Mouse (Mus musculus): Measurements from ENCODE around the gene Tanc1. TPM values are rescaled to one million over a fixed set of nuclear protein-coding genes. Genes with fewer than 3 reads are reported as not detected.

Gene Tanc1
- polyA plus RNA-seq, 1 experiment from 2014 or later, result 24.8 TPM

DNA sequence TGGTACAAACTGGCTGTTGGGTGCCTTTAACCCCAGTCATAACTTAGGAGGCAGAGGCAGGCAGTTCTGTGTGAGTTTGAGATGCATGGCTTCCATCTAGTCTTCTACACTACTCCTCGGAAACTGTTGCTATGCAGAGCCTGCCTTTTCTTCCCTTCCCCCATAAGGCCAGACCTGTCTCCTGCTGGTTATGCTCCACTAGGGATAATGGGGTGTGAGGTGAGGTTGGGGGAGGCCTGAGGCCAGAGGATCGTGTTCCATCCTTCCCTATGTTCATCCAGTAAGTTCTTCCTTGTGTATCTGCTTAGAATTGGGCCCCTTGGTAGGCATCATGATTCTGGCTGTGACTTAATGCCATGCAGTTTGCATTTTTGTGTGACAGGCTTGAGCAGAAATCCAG, 193.8 kb downstream of the Tanc1 start:
- Histone ChIP-seq H3K9ac (ENCODE audit: low read length) (no peak overlapping the region), H3K27me3 (replicated peaks; ENCODE audit: control insufficient read depth, insufficient read depth, low read length) (no peaks in the 10 kb centered on the region), H3K4me2 (ENCODE audit: low read length) (no peak overlapping the region), H3K4me1 (replicated peaks; ENCODE audit: control insufficient read depth, insufficient read depth, low read length) (no peaks in the 10 kb centered on the region), H3K4me3 (ENCODE audit: low read depth, low read length) (no peak overlapping the region), H3K27ac (ENCODE audit: low read depth) (no peak overlapping the region), H3K36me3 (ENCODE audit: control insufficient read depth, insufficient read depth, low read length) (peaks cover 57% of the 10 kb centered on the region), H3K9me3 (ENCODE audit: control insufficient read depth, low read length) (no peaks in the 10 kb centered on the region)
- ATAC-seq (replicated peaks; ENCODE audit: low FRiP score, low TSS enrichment, low read depth), result no peak
- WGBS, result 59% methylated on average over 2 of the region's 2 CpGs
- DNase-seq (ENCODE audit: low spot score), result no peak

DNA sequence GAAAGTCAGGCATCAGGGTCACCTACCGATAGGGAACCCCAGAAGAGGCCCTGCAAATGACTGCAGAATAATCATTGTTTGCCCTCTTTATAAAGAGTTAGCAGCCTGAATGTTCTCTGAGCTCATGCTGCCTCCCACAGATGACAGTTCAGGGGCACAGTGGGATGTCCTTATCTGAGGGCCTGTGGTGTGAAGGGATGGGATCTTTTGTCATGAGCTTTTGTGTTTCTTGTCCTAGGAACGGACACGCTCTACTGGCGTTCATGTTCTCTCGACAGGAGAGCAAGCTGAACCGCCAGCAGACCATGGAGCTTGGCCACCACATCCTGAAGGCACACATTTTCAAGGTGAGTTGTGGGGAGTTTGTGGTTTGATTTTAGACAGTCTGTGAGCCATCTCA, 194.2 kb downstream of the Tanc1 start:
- 80% methylated on average over 6 of the region's 6 CpGs for whole genome bisulfite sequencing
- H3K9ac ChIP-seq (ENCODE audit: low read length), result no peak overlapping the region
- H3K9me3 ChIP-seq (ENCODE audit: control insufficient read depth, low read length), result no peaks in the 10 kb centered on the region
- H3K4me3 ChIP-seq (ENCODE audit: low read depth, low read length), result no peak overlapping the region
- no peak overlapping the region for H3K27ac ChIP-seq (ENCODE audit: low read depth)
- H3K4me1 ChIP-seq (replicated peaks; ENCODE audit: control insufficient read depth, insufficient read depth, low read length), result no peaks in the 10 kb centered on the region
- no peak overlapping the region for H3K4me2 ChIP-seq (ENCODE audit: low read length)
- no peak for ATAC-seq (replicated peaks; ENCODE audit: low FRiP score, low TSS enrichment, low read depth)
- H3K36me3 ChIP-seq (ENCODE audit: control insufficient read depth, insufficient read depth, low read length), result peaks cover 57% of the 10 kb centered on the region
- H3K27me3 ChIP-seq (replicated peaks; ENCODE audit: control insufficient read depth, insufficient read depth, low read length), result no peaks in the 10 kb centered on the region
- DNase-seq (ENCODE audit: low spot score), result no peak

DNA sequence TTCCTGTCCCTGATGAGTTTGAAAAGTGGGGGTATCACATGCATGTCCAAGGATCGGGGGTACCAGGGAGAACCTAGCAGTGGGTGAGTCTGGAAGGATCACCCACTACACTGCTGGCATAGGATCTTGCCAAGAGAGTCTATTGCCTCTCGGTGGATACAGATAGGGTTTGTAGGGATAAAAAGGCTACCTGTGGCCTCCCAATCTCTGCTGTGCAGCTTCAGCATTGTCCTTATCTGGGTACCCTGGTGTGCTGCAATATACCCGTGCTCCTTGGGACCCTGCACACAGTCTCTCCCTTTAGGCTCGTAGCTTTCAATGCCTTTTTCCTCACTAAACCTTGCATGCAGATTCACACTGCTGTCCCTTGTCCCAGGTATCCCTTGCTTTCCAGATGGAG, 196.8 kb downstream of the Tanc1 start:
- peaks cover 51% of the 10 kb centered on the region for H3K36me3 ChIP-seq (ENCODE audit: control insufficient read depth, insufficient read depth, low read length)

DNA sequence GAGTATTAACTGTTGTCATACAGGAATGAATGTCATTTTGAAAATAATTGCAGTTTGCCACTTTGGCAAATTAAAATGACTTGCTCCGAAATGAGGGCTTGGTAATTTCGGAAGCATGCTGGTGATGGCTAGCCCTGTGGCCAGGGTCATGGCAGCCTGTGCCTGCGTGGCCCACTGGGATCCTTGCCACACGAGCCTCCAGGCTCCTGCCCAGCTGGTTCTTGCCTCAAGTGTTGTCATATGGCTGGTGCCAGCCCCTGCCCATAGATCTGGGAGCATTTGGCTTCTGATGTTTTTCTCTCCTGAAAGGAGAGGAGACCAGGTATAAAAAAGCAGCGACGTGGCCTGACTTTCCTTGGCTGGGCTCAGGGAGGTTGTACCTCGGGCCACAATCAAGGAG, 198.2 kb downstream of the Tanc1 start:
- Histone ChIP-seq H3K9ac (ENCODE audit: low read length) (no peak overlapping the region), H3K36me3 (ENCODE audit: control insufficient read depth, insufficient read depth, low read length) (peaks cover 48% of the 10 kb centered on the region), H3K9me3 (ENCODE audit: control insufficient read depth, low read length) (no peaks in the 10 kb centered on the region), H3K27ac (ENCODE audit: low read depth) (no peak overlapping the region), H3K4me1 (replicated peaks; ENCODE audit: control insufficient read depth, insufficient read depth, low read length) (no peaks in the 10 kb centered on the region), H3K27me3 (replicated peaks; ENCODE audit: control insufficient read depth, insufficient read depth, low read length) (no peaks in the 10 kb centered on the region), H3K4me2 (ENCODE audit: low read length) (no peak overlapping the region), H3K4me3 (ENCODE audit: low read depth, low read length) (no peak overlapping the region)
- no peak for DNase-seq (ENCODE audit: low spot score)
- no peak for ATAC-seq (replicated peaks; ENCODE audit: low FRiP score, low TSS enrichment, low read depth)
- 86% methylated on average over 7 of the region's 7 CpGs for WGBS

More for the DNA sequence above, 196.8 kb downstream of the Tanc1 start:
- Histone ChIP-seq H3K27me3 (replicated peaks; ENCODE audit: control insufficient read depth, insufficient read depth, low read length) (no peaks in the 10 kb centered on the region), H3K4me2 (ENCODE audit: low read length) (no peak overlapping the region), H3K4me3 (ENCODE audit: low read depth, low read length) (no peak overlapping the region), H3K4me1 (replicated peaks; ENCODE audit: control insufficient read depth, insufficient read depth, low read length) (no peaks in the 10 kb centered on the region), H3K27ac (ENCODE audit: low read depth) (no peak overlapping the region), H3K9me3 (ENCODE audit: control insufficient read depth, low read length) (no peaks in the 10 kb centered on the region), H3K9ac (ENCODE audit: low read length) (no peak overlapping the region)
- DNase-seq (ENCODE audit: low spot score), result no peak
- 84% methylated on average over 4 of the region's 4 CpGs for WGBS
- ATAC-seq (replicated peaks; ENCODE audit: low FRiP score, low TSS enrichment, low read depth), result no peak

DNA sequence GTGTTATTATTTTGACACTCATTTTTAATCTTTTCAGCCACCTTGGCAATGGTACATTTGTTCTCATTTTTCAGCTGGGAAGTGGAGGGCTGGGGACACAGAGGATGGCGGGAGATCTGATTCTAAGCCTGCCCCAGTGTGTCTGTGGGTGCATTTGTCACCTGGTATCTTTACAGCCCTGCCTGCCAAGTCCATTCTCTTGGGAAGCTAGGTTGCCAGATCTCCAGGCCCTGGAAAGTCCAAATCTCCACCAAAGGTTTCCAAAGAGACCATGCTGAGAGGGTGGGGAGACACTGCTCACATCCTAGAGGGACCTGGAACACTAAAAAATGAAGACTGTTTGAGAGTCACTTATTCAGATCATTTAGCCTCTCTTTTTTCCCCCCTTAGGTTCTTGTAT, 199.4 kb downstream of the Tanc1 start:
- Histone ChIP-seq H3K4me3 (ENCODE audit: low read depth, low read length) (no peak overlapping the region), H3K4me1 (replicated peaks; ENCODE audit: control insufficient read depth, insufficient read depth, low read length) (no peaks in the 10 kb centered on the region), H3K4me2 (ENCODE audit: low read length) (no peak overlapping the region), H3K9me3 (ENCODE audit: control insufficient read depth, low read length) (no peaks in the 10 kb centered on the region), H3K27ac (ENCODE audit: low read depth) (no peak overlapping the region), H3K36me3 (ENCODE audit: control insufficient read depth, insufficient read depth, low read length) (peaks cover 57% of the 10 kb centered on the region), H3K27me3 (replicated peaks; ENCODE audit: control insufficient read depth, insufficient read depth, low read length) (no peaks in the 10 kb centered on the region), H3K9ac (ENCODE audit: low read length) (no peak overlapping the region)
- WGBS, result 59% methylated on average over 1 of the region's 1 CpGs
- ATAC-seq (replicated peaks; ENCODE audit: low FRiP score, low TSS enrichment, low read depth), result no peak
- DNase-seq (ENCODE audit: low spot score), result no peak

DNA sequence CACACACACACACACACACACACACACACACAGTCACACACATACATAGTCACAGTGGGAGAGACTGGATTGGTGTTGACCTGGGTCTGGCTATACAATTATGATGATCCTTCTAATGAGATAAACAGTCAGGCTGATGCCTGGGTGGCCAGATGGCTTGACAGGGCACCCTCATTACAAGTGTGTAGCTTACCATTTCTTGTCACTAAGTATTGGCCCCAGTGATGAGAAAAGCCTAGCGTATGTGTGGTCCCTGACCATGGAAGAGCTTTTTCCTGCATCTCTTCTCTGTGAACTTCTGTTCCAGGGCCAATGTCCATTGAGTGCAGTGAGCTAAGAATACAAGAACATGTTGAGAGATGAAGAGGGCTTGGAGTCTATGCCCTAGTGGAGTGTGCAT, 200.8 kb downstream of the Tanc1 start:
- no peak overlapping the region for H3K27ac ChIP-seq (ENCODE audit: low read depth)
- H3K4me2 ChIP-seq (ENCODE audit: low read length), result no peak overlapping the region
- H3K27me3 ChIP-seq (replicated peaks; ENCODE audit: control insufficient read depth, insufficient read depth, low read length), result no peaks in the 10 kb centered on the region
- WGBS, result 92% methylated on average over 1 of the region's 1 CpGs
- peaks cover 55% of the 10 kb centered on the region for H3K36me3 ChIP-seq (ENCODE audit: control insufficient read depth, insufficient read depth, low read length)
- no peaks in the 10 kb centered on the region for H3K4me1 ChIP-seq (replicated peaks; ENCODE audit: control insufficient read depth, insufficient read depth, low read length)
- no peaks in the 10 kb centered on the region for H3K9me3 ChIP-seq (ENCODE audit: control insufficient read depth, low read length)
- H3K9ac ChIP-seq (ENCODE audit: low read length), result no peak overlapping the region
- no peak for DNase-seq (ENCODE audit: low spot score)
- no peak for ATAC-seq (replicated peaks; ENCODE audit: low FRiP score, low TSS enrichment, low read depth)
- no peak overlapping the region for H3K4me3 ChIP-seq (ENCODE audit: low read depth, low read length)

DNA sequence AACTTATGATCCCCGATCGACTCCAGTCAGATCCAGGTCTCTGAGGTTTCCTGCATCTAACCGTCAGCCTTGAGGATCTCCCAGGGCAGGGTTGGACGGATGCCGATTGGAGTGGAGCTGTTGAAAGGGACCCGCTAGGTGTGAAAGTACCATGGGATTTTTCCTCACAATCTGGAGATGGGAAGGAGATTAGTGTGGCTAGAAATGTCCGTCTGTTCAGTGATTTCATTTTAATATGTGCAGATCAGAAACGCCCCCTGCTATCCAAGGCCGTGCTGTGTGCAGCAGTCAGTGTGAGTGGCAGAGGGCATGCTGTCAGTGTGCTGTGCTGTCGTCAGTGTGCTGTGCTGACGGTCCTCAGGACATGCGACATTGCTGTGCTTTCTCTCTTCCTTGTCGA, 201.6 kb downstream of the Tanc1 start:
- Histone ChIP-seq H3K4me2 (ENCODE audit: low read length) (no peak overlapping the region), H3K36me3 (ENCODE audit: control insufficient read depth, insufficient read depth, low read length) (peaks cover 55% of the 10 kb centered on the region), H3K4me1 (replicated peaks; ENCODE audit: control insufficient read depth, insufficient read depth, low read length) (no peaks in the 10 kb centered on the region), H3K9ac (ENCODE audit: low read length) (no peak overlapping the region), H3K27me3 (replicated peaks; ENCODE audit: control insufficient read depth, insufficient read depth, low read length) (no peaks in the 10 kb centered on the region), H3K9me3 (ENCODE audit: control insufficient read depth, low read length) (no peaks in the 10 kb centered on the region), H3K4me3 (ENCODE audit: low read depth, low read length) (no peak overlapping the region), H3K27ac (ENCODE audit: low read depth) (no peak overlapping the region)
- 90% methylated on average over 13 of the region's 13 CpGs for WGBS
- DNase-seq (ENCODE audit: low spot score) (no peak), ATAC-seq (replicated peaks; ENCODE audit: low FRiP score, low TSS enrichment, low read depth) (no peak)

DNA sequence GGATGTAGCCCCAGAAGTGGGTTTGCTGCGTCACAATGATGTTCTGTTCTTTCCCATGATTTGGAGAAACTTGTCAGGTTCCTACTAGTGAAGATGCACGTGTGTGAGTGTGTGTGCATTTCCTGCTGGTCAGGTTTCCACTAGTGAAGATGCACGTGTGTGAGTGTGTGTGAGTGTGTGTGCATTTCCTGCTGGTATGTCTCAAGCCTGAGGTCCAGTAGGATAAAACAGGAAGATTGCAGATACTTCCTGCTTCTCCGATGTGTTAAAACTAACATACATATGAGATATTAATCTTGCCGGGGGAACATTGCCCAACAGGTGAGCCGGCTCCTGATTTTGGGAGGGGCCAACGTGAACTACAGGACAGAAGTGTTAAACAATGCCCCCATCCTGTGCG, 203.2 kb downstream of the Tanc1 start:
- peaks cover 65% of the 10 kb centered on the region for H3K36me3 ChIP-seq (ENCODE audit: control insufficient read depth, insufficient read depth, low read length)
- DNase-seq (ENCODE audit: low spot score), result no peak
- WGBS, result 85% methylated on average over 8 of the region's 8 CpGs
- no peaks in the 10 kb centered on the region for H3K9me3 ChIP-seq (ENCODE audit: control insufficient read depth, low read length)
- H3K4me3 ChIP-seq (ENCODE audit: low read depth, low read length), result no peak overlapping the region
- no peaks in the 10 kb centered on the region for H3K27me3 ChIP-seq (replicated peaks; ENCODE audit: control insufficient read depth, insufficient read depth, low read length)
- no peak overlapping the region for H3K4me2 ChIP-seq (ENCODE audit: low read length)
- ATAC-seq (replicated peaks; ENCODE audit: low FRiP score, low TSS enrichment, low read depth), result no peak
- no peaks in the 10 kb centered on the region for H3K4me1 ChIP-seq (replicated peaks; ENCODE audit: control insufficient read depth, insufficient read depth, low read length)
- H3K9ac ChIP-seq (ENCODE audit: low read length), result no peak overlapping the region
- no peak overlapping the region for H3K27ac ChIP-seq (ENCODE audit: low read depth)

DNA sequence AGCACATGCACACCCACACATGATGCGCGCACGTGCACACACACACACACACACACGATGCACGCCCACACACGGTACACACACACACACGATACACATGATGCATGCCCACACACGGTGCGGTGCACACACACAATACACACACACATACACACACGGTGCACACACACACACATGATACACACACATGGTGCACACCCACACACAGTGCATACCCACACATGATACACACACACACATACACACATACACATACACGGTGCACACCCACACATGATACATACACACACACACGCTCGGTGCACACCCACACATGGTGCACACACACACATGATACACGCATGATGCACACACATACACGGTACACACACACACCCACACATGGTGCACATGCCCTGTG, 206.8 kb downstream of the Tanc1 start:
- no peaks in the 10 kb centered on the region for H3K27me3 ChIP-seq (replicated peaks; ENCODE audit: control insufficient read depth, insufficient read depth, low read length)
- no peak for DNase-seq (ENCODE audit: low spot score)
- WGBS, result 97% methylated on average over 15 of the region's 15 CpGs
- H3K36me3 ChIP-seq (ENCODE audit: control insufficient read depth, insufficient read depth, low read length), result peaks cover 55% of the 10 kb centered on the region
- no peak overlapping the region for H3K4me3 ChIP-seq (ENCODE audit: low read depth, low read length)
- H3K27ac ChIP-seq (ENCODE audit: low read depth), result no peak overlapping the region
- no peaks in the 10 kb centered on the region for H3K9me3 ChIP-seq (ENCODE audit: control insufficient read depth, low read length)
- no peak overlapping the region for H3K9ac ChIP-seq (ENCODE audit: low read length)
- ATAC-seq (replicated peaks; ENCODE audit: low FRiP score, low TSS enrichment, low read depth), result no peak
- no peaks in the 10 kb centered on the region for H3K4me1 ChIP-seq (replicated peaks; ENCODE audit: control insufficient read depth, insufficient read depth, low read length)
- no peak overlapping the region for H3K4me2 ChIP-seq (ENCODE audit: low read length)
